Mouse (Mus musculus): ENCODE data around the gene Slc37a1.
"Not testable (repeated sequence)": the region's sequence is repeated elsewhere in the genome, so short reads cannot be mapped to it uniquely, and the experiment has no call there.

Slc37a1 gene

GRCm38 (mm10) chr17:31321425-31321824, 34.8 kb downstream of the Slc37a1 start:
- peak; percentile 86 for DNase-seq

DNA sequence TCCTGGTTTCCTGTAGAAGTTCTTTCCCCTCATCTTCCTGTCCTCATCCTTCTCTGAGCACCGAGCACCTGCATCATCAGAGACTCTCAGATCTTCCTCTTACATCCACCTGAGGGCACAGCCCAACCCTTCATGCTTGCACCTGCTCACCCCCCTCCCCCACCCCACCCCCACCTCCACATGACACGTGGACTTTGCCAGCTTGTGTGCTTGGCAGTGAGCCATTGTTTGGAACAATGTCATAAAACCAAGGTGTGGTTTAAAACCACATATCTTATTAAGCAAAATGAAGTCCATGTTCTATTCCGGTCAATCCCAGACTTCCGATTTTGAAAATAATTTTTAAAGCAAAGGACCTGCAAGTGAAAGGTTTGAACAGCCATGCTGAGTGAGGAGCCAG, 35.9 kb downstream of the Slc37a1 start:
- DNase-seq = no peak

DNA sequence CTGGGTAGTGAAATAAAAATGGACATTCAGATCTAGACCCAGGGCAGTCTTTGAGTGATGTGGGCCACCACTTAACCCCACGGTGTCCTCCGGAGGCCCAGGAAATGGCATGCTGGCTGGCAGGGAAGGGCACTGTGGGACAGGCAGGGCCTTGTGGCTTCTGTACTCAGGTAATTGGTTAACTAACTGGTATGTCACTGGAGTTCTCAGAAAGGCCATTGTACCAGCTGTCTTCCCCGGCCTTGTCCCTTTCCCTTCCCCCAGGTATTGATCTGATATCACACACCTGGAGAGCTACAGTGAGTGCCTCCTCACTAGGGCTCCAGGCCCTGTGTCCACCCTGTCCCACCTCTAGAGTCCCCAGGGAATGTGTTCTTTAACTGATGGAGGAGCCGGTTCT, 36.8 kb downstream of the Slc37a1 start:
- DNase-seq = no peak

- peak; percentile 56 for DNase-seq
These were observed 37.6 kb downstream of the Slc37a1 start for GRCm38 (mm10) chr17:31324227-31324626.

- DNase-seq = no peak
These were observed 39.0 kb downstream of the Slc37a1 start for GRCm38 (mm10) chr17:31325451-31326219.

- DNase-seq = no peak
These were observed 39.7 kb downstream of the Slc37a1 start for GRCm38 (mm10) chr17:31326220-31326852.

DNA sequence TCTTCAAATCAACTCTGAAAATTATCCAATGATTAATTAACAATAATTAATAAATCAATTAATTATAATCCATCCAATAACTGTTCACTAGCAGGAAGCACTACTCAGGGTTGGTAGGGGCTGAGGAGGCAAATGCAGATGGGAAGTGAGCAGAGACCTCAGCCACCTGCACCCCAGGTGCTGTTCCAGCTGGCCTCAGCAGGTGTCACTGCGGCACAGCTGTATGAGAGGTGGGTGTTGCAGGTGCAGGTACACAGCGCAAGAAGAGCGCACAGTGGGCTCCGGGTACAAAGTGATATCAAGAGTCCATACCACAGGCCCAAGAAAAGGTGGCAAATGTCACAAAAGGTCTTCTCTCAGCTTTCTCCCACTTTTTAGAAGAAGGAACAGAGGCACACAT, 41.9 kb downstream of the Slc37a1 start:
- DNase-seq = no peak

DNA sequence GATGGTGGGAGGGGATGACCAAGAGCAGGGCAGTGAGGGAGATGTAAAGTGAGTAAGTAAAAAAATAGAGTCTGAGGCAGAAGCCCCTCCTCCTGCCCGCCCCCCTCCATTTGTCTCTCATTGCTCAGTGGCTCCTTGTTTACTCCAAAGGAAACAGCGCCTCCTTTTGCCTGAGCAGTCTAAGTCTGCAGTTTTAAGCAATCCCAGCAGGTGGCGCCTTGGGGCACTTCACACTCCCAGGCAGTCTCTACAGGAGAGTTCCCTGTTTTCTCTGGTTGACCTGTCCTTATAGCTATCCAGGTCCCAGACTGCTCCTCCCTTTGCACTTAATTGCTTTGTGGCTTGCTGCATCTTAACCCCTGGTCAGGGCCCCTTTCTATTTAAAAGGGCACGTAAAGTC, 44.0 kb downstream of the Slc37a1 start:
- DNase-seq = peak; percentile 40

DNA sequence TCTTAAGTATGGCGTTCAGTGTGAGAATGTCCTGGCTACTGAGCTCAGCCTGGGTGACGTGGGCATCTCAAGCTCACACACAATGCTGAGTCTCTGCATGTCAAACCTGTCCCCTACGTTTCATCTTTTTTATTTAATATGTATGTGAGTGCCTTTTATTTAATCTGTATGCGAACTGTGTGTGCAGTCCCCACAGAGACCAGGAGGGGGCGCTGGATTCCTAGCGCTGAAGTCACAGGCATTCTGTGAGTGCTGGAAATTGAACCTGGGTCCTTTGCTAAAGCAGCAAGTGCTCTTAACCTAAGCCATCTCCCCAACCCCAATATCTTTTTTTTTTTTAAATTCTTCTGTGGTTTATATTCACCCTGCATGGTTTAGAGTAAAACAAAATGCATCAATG, 44.7 kb downstream of the Slc37a1 start:
- DNase-seq = no peak

DNA sequence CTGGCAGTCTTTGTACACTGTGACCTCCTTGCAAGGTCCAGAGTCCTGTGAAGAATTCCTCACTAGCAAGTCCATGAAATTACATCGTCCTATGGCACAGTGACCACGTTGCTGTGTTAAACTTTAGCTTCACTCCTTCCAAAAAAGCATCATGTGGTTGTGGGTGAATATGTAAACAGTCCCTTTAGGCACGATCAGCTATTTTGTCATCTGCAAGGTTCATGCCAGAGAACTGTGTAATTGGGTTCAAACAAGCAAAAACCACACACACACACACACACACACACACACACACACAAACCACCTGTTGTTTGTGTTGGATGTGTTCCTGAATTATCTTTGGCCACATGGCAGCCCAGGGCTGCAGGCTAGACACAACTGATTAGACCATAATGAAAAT, 45.3 kb downstream of the Slc37a1 start:
- no peak for DNase-seq

GRCm38 (mm10) chr17:31332333-31332732, 45.7 kb downstream of the Slc37a1 start:
- DNase-seq = no peak

DNA sequence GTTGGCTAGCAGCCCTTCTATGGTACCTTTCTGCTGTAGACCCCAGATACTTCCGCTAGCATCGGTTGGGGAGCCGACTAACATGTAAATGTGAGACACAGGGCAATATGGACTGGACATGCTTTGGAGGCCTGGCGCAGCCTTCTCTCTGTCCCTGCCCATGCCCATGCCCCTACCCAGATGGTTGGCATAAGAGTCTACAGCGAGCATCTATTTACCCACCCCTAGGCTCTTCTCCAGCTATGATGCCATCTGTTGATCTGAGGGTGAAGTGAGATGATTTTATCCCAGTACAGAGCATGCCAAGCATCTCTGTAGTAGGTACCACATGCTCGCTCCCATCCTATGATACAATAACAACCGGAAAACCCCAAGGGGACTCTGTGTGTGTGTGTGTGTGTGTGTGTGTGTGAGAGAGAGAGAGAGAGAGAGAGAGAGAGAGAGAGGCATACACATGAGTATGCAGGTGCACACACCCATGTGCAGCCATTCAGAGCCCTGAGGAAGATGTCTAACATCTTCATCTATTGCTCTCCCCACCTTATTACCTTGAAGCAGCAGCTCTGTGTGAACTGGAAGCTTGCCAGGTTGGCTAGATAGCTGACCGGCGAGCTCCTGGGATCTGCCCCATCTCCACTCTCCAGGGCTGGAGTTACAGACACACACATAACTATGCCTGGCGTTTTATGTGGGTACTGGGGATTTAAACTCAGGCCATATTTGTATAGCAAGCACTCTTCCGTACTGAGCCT, 48.1 kb downstream of the Slc37a1 start:
- DNase-seq = no peak

DNA sequence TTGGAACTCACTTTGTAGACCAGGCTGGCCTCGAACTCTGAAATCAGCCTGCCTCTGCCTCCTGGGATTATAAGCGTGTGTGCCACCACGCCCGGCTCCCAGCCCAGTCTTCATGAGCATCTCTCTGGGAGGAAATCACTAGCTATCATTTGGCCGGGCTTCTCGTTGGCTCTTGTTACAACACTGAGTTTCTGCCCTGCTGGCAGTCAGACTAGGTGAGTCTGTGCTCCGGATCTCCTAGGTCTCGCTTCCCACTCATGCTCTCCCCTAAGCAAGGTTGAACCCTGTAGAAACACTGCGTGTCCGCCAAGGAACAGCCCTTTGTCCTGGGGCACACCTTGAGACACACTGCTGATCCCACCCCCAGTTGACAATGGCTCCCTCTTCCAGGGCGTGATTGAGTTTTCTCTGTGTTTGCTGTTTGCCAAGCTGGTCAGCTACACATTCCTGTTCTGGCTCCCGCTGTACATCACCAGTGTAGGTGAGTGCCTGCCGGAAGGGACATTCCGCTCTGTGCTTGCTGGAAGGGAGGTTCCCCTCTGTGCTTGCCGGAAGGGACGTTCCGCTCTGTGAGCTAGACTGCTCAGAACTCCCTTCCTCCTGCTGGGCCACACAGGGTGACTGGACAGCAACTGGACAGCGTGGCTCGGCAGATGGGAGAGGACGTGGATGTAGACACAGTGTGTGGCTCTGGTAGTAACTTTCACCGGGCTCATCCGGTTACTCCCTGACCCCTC, 48.9 kb downstream of the Slc37a1 start:
- DNase-seq = no peak

- DNase-seq = no peak
These were observed 53.2 kb downstream of the Slc37a1 start for GRCm38 (mm10) chr17:31339769-31340168.

DNA sequence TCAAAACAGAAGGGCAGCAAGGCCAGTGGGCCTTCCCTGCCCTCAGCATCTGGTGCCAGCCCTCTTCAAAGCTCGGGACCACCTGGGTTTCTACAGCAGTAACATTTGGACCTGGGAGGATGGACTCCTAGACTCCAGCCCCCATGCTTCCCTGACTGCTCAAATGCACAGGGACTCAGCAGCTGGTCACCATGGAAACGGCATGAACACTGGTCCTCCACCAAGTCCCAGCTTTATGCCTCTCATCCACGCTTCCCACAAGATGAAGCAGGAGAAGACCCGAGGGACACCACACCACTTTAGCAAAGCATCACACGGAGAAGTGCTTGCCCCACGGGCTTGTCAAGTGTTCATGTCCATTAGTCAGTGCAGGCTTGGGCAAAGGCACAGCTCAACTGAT, 55.6 kb downstream of the Slc37a1 start:
- peak; percentile 47 for DNase-seq

DNA sequence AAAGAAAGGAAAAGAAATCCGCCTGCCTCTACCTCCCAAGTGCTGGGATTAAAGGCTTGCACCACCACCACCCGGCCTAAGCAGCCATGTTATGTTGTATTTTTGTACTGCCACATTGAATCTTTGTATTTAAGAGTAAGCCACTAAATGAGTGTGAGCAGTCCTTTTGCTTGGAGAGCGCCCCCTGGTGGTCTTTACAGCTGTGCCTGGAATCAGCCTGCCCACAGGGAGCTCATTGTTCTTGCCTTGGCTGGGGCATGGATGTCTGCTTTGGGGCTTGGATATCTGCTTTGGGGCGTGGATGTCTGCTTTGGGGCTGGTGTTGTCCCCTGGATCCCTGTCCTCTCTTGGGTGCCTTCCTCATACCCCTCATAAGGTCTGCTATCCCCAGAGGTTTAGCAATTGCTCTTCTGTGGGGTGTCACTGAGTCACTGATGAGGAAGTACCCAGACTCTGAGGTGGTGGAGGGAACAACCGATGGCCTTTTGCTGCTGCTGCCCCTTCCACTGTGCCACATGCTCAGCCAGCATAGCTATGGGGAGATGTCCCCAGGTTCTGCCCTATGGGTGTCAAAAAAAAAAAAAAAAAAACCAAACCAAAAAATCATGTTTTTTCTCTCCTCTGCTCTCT, 57.7 kb downstream of the Slc37a1 start:
- DNase-seq = peak; percentile 69

DNA sequence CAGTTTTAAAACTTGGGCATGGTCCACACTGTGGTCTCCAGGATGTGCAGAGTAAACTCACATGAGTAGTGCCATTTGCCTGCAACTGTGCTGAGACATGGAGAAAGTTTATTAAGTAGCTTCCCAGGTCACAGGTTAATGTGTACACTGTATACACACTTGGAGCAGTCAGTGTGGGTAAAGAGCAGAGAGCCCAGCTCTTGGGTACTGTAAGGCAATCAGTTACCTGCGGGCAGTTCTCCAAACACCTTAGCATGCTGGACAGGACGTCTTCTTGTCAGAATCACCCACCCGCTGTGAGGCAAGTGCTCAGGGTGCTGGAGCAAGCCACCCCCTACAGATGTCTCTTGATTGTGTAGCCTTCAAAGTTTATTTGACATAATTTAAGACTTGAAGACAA, 58.2 kb downstream of the Slc37a1 start:
- DNase-seq = no peak

DNA sequence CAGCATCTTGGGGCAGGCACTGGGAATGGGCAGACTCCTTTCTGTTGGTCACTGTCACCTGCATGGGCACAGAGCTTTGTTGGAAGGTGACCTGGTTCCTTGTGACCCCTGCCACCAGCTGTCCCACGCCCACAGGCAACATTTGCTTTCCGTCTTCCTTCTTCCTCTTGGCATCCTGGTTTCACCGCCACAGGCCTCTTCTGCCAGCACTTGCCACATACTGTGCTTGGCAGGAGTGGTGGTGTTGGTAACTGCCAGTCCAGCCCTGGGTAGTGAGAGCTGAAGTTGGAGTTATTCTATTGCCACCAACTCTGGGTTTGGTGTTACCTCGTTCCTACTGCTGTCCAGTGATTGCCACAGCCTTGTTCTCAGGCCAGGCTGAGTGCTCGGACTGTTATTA, 61.5 kb downstream of the Slc37a1 start:
- DNase-seq = no peak

- DNase-seq = peak; percentile 49
These were observed 62.8 kb downstream of the Slc37a1 start for GRCm38 (mm10) chr17:31349388-31349787.

DNA sequence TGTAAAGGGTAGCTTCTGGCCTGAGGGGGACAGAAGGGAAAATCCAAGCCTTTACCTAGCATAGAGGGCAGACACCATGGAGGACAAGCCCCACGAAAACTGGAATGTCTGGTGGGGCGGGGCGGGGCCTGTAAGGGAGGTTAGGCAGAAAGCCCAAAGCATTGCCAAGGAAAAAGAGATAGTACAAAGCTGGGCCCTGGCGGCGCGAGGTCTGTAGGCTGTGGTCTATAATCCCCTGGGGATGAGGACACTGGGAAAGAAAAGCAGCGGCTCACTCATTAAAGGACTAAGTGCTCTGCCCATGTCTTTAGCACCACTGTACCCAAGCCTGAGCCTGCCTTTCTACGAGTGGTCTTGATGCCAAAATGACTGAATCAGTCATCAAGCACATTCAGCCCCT, 65.4 kb downstream of the Slc37a1 start:
- no peak for DNase-seq

DNA sequence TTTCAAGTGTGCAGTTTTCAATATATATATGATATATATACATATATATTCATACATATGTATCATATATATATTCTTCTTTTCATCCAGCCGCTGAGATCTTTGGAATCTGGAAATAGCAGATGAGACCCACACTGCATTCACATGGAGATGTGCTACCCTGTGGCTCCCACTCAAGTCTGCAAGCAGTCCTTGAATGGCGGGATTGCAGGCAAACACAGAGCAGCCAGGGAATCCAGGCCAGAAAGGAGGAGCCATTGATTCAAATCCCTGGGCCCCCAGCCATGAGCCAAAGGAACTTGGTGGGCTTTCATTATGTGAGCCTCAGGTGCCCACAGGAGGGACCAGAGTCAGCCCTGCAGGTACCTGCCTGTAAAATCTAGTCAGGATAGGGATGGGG, 66.7 kb downstream of the Slc37a1 start:
- DNase-seq = no peak

DNA sequence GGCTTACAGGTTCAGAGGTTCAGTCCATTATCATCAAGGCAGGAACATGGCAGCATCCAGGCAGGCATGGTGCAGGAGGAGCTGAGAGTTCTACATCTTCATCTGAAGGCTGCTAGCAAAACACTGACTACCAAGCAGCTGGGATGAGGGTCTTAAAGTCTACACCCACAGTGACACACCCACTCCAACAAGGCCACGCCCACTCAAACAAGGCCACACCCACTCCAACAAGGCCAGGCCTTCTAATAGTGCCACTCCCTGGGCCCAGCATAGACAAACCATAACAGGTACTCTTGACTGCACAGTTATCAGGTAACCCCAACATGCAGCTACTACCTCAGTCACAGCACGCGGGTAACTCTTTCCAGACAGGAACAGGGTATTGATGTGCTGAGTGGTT, 68.1 kb downstream of the Slc37a1 start:
- DNase-seq = not testable (repeated sequence)
